ENCODE assay signal across 20 mouse cellular contexts in genomic region chr5:99857106-99857637, GRCm38 (mm10). TPM values are rescaled to one million over a fixed set of nuclear protein-coding genes. Genes with fewer than 3 reads are reported as not detected.
DNase-seq lines count a peak whose midpoint lies in the region; ATAC-seq lines count a peak whose summit lies in the region.
"Had no signal": no experiment of that assay in that cellular context is flagged by ENCODE, and none has a peak within 500 bp of the region (broad histone marks: within the 10 kb centered on the region; RNA-seq: fewer than 3 reads in every experiment).

No protein-coding gene starts in this region.

- ATAC-seq in midbrain, embryonic 11.5 days (ENCODE audit: low FRiP score), result no peak
- ATAC-seq in midbrain, embryonic 15.5 days (replicated peaks), result no peak
- no peak for ATAC-seq in limb, embryonic 13.5 days (ENCODE audit: low FRiP score, low read depth)
- ATAC-seq in forebrain, embryonic 12.5 days (ENCODE audit: low FRiP score), result no peak
- ATAC-seq: forebrain, postnatal 0 days; inflammation-experienced regulatory T-cells, adult 6 months; liver, embryonic 12.5 days had no signal

- WGBS in midbrain, embryonic 11.5 days, result 36% methylated on average over 14 of the region's 14 CpGs
- WGBS in midbrain, embryonic 15.5 days, result 32% methylated on average over 14 of the region's 14 CpGs
- 28% methylated on average over 14 of the region's 14 CpGs for WGBS in limb, embryonic 13.5 days
- WGBS in forebrain, embryonic 12.5 days, result 49% methylated on average over 14 of the region's 14 CpGs

- no peaks in the 10 kb centered on the region for H3K9me3 ChIP-seq in midbrain, embryonic 11.5 days (ENCODE audit: control insufficient read depth, low read length)
- no peaks in the 10 kb centered on the region for H3K9me3 ChIP-seq in midbrain, embryonic 15.5 days
- H3K9me3 ChIP-seq in limb, embryonic 13.5 days, result no peaks in the 10 kb centered on the region
- no peaks in the 10 kb centered on the region for H3K9me3 ChIP-seq in forebrain, embryonic 12.5 days
- H3K9me3 ChIP-seq: embryonic facial prominence, embryonic 12.5 days; heart, embryonic 15.5 days; liver, embryonic 12.5 days had no signal

- H3K36me3 ChIP-seq in midbrain, embryonic 11.5 days (ENCODE audit: control insufficient read depth, insufficient read depth, low read length), result no peaks in the 10 kb centered on the region
- H3K36me3 ChIP-seq in midbrain, embryonic 15.5 days (replicated peaks), result no peaks in the 10 kb centered on the region
- no peaks in the 10 kb centered on the region for H3K36me3 ChIP-seq in limb, embryonic 13.5 days
- H3K36me3 ChIP-seq in forebrain, embryonic 12.5 days (replicated peaks), result no peaks in the 10 kb centered on the region
- H3K36me3 ChIP-seq: embryonic facial prominence, embryonic 12.5 days; heart, embryonic 15.5 days; liver, embryonic 12.5 days had no signal

- no peak overlapping the region for H3K9ac ChIP-seq in midbrain, embryonic 11.5 days (ENCODE audit: low read length)
- H3K9ac ChIP-seq in midbrain, embryonic 15.5 days, result no peak overlapping the region
- H3K9ac ChIP-seq in limb, embryonic 13.5 days, result no peak overlapping the region
- H3K9ac ChIP-seq in forebrain, embryonic 12.5 days, result no peak overlapping the region
- H3K9ac ChIP-seq: embryonic facial prominence, embryonic 12.5 days; forebrain, postnatal 0 days; heart, embryonic 15.5 days; liver, embryonic 12.5 days had no signal

- no peak overlapping the region for H3K4me3 ChIP-seq in midbrain, embryonic 11.5 days (ENCODE audit: low read depth, low read length)
- no peak overlapping the region for H3K4me3 ChIP-seq in midbrain, embryonic 15.5 days
- no peak overlapping the region for H3K4me3 ChIP-seq in limb, embryonic 13.5 days
- H3K4me3 ChIP-seq in forebrain, embryonic 12.5 days (replicated peaks), result no peak overlapping the region
- H3K4me3 ChIP-seq: embryonic facial prominence, embryonic 12.5 days; heart, embryonic 15.5 days; left cerebral cortex, adult 2 months; liver, embryonic 12.5 days had no signal

- no peaks in the 10 kb centered on the region for H3K4me1 ChIP-seq in midbrain, embryonic 11.5 days (ENCODE audit: control insufficient read depth, insufficient read depth, low read length)
- peaks cover 7% of the 10 kb centered on the region for H3K4me1 ChIP-seq in midbrain, embryonic 15.5 days
- peaks cover 7% of the 10 kb centered on the region for H3K4me1 ChIP-seq in limb, embryonic 13.5 days
- peaks cover 13% of the 10 kb centered on the region for H3K4me1 ChIP-seq in forebrain, embryonic 12.5 days
- H3K4me1 ChIP-seq: liver, embryonic 12.5 days had no signal

- no peak overlapping the region for H3K27ac ChIP-seq in midbrain, embryonic 11.5 days (ENCODE audit: low read depth, low read length)
- no peak overlapping the region for H3K27ac ChIP-seq in midbrain, embryonic 15.5 days
- H3K27ac ChIP-seq in limb, embryonic 13.5 days, result no peak overlapping the region
- no peak overlapping the region for H3K27ac ChIP-seq in forebrain, embryonic 12.5 days
- H3K27ac ChIP-seq: embryonic facial prominence, embryonic 12.5 days; heart, embryonic 15.5 days; left cerebral cortex, adult 2 months; liver, embryonic 12.5 days had no signal

- no peak overlapping the region for H3K4me2 ChIP-seq in midbrain, embryonic 11.5 days
- H3K4me2 ChIP-seq in midbrain, embryonic 15.5 days, result no peak overlapping the region; the same call in 1 of the 2 replicates
- peak overlapping the region; percentile 31; the same call in 1 of the 2 replicates for H3K4me2 ChIP-seq in limb, embryonic 13.5 days (replicated peaks)
- no peak overlapping the region for H3K4me2 ChIP-seq in forebrain, embryonic 12.5 days
- H3K4me2 ChIP-seq: embryonic facial prominence, embryonic 12.5 days; heart, embryonic 15.5 days; liver, embryonic 12.5 days had no signal

- DNase-seq in heart, adult 11 months, result peak; percentile 65
- DNase-seq in heart, postnatal 4 days, result no peak
- DNase-seq in midbrain, embryonic 11.5 days (ENCODE audit: low spot score, missing footprints), result peak; percentile 84
- peak; percentile 75 to 85 for DNase-seq in thymus, postnatal 36 days
- DNase-seq in ovary, postnatal 14 days (ENCODE audit: low spot score), result no peak
- DNase-seq: adrenal gland, postnatal 10 days; forebrain, postnatal 0 days; kidney, postnatal 25 days; lung, postnatal 14 days; right cerebral cortex, postnatal 4 days had no signal

- no peaks in the 10 kb centered on the region for H3K27me3 ChIP-seq in midbrain, embryonic 11.5 days (ENCODE audit: control insufficient read depth, insufficient read depth, low read length)
- H3K27me3 ChIP-seq in midbrain, embryonic 15.5 days (replicated peaks), result no peaks in the 10 kb centered on the region
- no peaks in the 10 kb centered on the region for H3K27me3 ChIP-seq in limb, embryonic 13.5 days
- H3K27me3 ChIP-seq in forebrain, embryonic 12.5 days, result peaks cover 8% of the 10 kb centered on the region; the same call in 1 of the 2 replicates
- H3K27me3 ChIP-seq: heart, embryonic 15.5 days had no signal

RNA-seq across cellular contexts. Expression of gene Vamp9, which starts 48.9 kb away (rescaled TPM):
- total RNA-seq in heart, postnatal 4 days (2021), result under 1 TPM in 1 of 2 experiments, not detected in 1; 0.56 TPM
- polyA plus RNA-seq in midbrain, embryonic 11.5 days (2014; fragmentation: Nextera tagmentation; extraction: Ambion mirVana), result not detected in 2 replicates
- 0.65 and 1.3 TPM in 2 replicates for polyA plus RNA-seq in midbrain, embryonic 15.5 days (2015; fragmentation: Nextera tagmentation; extraction: Ambion mirVana)
- 0.31 and 0.57 TPM in 2 replicates for polyA plus RNA-seq in limb, embryonic 13.5 days (2015; fragmentation: Nextera tagmentation; extraction: Ambion mirVana)
- polyA plus RNA-seq in forebrain, embryonic 12.5 days (2016; fragmentation: Nextera tagmentation; extraction: Ambion mirVana), result 0.56 TPM in 1 of 2 replicates, not detected in the other
- total RNA-seq: monocyte, adult 5-6 weeks had no signal
- polyA plus RNA-seq: C2C12; inflammation-experienced regulatory T-cells, adult 6 months; liver, embryonic 12.5 days had no signal

Comparison
In these comparisons a context has a peak if more than half of its experiments do, and no peak if none do; other contexts are left out.
1. DNase-seq: peak in heart, adult 11 months (single experiment), midbrain, embryonic 11.5 days (single experiment) and thymus, postnatal 36 days (2 of 2); none in heart, postnatal 4 days (single experiment) and ovary, postnatal 14 days (single experiment).